Mouse (Mus musculus): ENCODE measurements around the gene Henmt1.

Gene Henmt1

DNA sequence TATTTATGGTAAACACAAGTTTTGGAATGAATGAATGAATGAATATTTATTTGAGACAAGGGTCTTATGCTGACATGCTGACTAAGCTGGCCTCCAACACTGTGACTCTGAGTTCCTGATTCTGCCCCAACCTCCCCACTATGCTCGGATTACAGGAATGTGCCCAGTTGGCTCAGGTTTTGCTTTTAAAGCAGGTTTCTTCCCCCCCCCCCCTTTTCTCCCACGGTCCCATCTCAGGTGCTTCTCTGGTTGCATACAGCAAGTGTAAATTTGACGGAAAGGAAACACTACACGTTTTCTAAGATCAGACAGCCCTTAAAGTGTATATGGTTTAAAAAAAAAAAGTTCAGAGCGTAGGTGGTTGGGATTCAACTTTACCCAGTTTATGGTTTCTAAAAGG is at the start of gene Henmt1:
TSS of gene Henmt1 (plus strand) at position 301 of the 400 bp plus-strand sequence.
- DNase-seq (ENCODE audit: low spot score) = no peak

DNA sequence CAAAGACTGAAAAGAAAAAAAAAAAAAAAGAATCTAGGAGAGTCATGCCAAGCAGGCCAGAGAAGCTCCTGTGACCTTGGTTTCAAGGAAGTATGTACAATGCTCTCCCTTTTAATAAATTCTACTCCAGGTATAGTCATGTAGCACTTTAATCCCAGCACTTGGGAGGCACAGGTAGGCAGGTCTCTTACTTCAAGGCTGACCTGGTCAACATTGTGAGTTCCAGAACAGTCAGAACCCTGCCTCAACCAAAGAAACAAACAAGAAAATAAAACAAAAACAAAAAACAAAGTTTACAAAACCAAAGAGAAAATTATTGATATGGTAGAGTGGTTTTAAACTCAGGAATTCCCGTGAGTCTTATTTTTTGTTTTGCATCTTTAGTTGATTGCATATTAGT is 49.8 kb upstream of the Henmt1 start, which contains the start of gene Fndc7:
TSS of gene Fndc7 (minus strand) at position 101 of the 400 bp plus-strand sequence.
- DNase-seq (ENCODE audit: low spot score) = no peak

DNA sequence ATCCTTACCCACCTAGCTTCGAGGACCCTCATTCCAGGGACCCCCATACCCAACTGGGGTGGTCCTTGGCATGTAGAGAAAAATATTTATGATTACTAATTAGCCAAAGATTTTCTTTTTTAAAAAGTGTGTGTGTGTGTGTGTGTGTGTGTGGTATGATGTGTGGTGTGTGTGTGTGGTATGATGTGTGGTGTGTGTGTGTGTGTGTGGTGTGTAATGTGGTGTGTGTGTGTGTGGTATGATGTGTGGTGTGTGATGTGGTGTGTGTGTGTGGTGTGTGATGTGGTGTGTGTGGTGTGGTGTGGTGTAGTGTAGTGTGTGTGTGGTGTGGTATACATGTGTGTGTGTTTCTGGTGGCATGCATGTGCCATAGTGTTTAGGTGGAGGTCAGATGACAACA is 47.6 kb upstream of the Henmt1 start:
- DNase-seq (ENCODE audit: low spot score) = no peak

DNA sequence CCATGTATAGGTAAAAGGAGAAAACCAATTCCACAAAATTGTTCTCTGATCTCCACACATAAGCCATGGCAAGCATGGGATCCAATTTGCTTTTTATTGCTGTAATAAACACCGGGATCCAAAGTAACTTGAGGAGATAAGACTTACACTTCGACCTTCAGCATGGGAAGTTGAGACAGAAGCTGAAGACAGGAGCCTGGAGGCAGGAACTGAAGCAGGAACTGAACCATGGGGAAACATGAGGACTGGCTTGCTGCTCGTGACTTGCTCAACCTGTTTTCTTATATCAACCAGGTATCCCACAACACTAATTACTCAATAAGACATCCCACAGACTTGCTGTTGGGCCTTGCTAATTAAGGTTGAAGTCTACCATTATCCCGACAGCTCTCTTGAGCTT is 46.8 kb upstream of the Henmt1 start:
- no peak for DNase-seq (ENCODE audit: low spot score)

DNA sequence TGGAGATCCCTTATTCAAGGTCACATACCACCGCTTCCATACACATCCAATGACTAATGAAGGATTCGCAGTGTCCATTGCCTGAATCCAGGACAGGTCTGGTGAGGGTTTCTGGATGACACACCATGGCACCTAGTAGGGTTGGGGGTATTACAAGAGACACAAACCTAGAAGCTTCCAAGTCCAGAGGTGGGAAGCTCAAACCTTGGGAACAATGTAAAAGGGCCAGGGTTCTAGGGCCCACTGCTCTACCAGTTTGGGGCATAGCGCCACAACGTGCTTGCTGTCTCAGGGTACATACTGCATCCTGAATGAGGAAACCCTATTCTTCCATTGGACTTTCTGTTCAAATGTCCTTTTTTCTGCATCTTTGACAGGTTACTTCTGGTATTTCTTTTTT is 41.0 kb upstream of the Henmt1 start:
- DNase-seq (ENCODE audit: low spot score) = no peak

DNA sequence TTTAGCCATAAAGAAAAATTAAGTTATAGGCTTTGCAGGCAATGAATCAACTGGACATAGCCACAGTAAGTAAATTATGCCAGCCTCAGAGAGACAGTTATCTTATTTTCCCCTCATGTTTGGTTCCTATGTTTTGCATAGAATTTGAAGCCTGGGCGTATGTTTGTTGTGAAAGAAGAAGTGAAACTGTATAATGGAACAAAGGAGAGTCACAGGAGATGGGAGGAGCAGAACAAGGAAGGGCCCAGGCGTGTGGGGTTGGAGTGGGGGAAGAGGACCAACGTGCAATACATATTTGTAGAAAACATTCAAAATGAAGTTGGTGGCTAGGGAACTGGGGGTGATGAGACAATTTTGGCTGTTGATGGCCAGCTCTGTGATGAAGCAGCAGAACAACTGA is 39.5 kb upstream of the Henmt1 start:
- no peak for DNase-seq (ENCODE audit: low spot score)

DNA sequence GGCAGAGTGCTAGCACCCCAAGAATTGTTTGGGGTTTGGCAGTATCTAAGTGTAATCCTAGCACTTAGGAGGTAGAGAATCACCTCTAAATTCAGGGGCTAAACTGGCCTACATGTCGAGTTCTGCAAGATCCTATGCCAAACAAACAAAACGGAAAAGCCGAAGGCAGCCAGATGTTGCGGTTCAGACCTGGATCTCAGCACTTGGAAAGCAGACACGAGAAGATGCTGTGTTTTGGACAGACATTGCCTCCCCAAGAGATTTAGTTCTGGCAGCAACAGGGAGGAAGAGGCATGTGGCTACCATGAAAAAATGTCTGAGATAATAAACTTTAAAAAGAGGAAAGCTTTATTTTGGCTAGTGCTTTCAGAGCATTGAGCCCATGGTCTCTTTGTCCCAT is 39.0 kb upstream of the Henmt1 start:
- no peak for DNase-seq (ENCODE audit: low spot score)

DNA sequence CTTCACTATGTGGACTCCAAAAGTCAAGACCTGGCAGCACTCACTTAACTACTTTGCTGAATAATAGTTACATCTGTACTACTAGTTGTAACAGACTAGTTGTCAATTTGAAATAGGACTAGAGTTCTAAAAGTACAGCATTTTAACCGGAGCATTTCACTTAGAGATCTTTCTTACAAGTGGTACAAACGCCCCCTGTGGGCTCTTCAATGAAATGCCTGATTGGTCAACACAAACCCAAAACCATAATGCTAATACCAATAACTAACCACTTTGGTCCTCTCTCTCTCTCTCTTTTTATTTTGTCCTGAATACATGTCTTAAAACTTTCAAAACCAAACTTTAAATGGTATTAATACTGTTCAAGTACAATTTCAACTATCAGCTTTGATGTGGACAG is 37.6 kb upstream of the Henmt1 start:
- DNase-seq (ENCODE audit: low spot score) = no peak

DNA sequence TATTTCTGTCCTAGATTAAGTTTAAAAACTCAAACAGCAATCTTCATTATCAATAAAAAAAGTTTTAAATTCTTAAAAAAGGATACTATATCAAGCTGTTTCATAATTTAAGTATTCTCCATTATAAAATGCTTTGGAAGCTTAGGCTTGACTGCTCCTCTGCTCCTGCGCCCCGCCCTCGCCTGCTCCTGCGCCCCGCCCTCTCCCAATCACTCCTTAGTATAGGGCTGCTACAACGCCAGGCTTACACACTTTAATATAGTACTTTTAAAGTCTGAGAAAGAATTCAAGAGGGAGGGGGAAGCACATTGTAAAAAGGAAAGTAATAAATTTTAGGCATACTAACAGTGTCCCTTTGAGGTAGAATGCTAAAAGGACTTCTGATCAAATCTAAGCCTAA is 36.7 kb upstream of the Henmt1 start:
- DNase-seq (ENCODE audit: low spot score) = no peak

DNA sequence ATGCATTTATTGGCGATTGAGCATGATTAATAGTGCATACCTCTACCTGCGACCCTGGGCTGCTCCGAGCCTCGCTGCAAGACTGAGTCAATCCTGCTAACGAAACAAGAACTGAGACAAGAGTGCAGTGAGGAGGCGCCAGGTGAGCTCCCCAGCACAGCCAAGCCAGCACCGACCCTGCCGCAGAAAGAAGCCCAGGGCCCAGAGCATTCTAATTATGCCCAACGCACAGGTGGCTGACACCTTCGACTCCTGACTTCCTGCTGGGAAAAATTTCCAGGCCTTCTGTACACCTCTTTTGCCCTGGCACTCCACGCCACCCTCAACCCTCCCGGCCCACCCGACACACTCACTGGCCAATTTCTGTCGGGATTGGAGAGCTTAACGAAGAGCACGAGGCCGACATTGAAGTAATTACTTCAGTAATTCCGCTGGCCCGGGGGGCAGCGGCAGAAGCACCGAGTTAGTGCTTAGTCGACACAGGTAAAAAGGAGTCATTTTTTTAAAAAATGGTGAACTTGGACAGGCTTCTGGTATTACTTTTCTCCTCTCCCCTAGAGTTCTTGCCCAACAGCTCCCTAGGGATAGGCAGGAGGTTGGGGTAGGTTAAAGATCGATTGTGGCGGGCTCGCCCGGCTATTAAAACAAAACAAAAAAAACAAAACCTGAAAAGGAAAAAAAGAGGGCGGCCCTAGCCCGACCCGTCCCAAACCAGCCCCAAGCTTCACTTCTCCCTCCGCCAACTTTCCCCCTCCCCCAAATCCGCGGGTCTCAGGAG is 29.2 kb upstream of the Henmt1 start:
- DNase-seq (ENCODE audit: low spot score) = no peak

DNA sequence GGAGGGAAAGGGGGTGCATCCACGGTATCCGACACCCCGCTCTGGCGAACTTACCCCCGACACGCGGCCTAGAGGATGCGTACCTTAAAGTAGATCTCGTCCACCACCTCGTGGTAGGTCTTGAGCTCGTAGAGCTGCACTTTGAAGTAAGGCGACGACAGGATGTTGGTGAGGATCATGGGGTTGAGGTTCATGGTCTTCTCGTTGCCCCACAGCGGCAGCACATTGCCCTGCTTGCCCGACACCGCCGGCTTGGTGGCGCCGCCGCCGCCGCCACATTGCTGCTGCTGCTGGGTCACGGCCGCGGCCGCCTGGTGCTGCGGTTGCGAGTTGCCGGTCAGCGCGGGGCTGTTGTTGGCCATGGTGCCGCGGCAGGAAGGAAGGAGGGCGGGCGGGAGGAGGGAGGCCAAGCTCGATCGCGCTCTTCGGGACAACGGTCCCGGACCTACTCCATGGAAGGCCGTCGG is 28.6 kb upstream of the Henmt1 start:
- DNase-seq (ENCODE audit: low spot score) = peak; percentile 65

DNA sequence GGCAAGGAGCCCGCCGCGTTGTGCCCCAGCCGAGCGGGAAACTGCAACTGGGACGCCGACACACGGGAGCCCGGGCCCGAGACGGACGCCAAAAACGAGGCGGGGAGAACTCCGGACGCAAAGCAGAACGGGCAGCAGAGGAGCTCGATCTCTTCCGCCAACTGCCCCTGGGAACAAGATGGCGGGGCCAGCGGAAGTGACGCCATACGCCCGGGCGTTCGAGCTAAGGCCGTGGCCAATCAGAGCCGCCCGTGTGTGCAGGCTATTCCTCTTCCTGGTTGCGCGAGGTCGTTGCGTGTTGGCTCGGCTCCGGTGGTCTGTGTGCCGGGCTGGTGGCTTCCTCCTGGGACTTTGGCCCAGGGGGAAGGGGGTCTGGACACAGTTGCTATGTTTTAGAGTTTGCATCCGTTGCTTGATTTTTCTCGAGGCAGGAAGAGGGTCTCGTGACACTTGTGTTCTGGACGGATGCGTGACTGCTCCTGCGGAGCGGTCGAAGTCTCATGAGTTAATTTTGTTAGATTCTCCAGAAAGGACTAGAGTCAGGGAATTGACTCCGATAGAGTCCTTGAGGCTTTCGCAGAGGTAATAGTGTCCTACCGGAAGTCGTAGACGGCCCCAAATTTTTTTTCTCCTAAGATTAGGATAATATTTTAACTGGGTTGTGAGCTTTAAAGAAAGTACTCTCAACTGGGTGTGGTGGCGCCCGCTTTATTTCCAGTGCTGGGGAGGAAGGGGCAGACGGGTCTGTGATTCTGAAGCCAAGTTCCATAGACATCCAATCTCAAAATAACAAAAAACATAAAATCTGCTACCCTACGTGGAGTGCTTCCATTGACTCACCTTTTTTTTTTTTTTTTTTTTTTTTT is 27.9 kb upstream of the Henmt1 start, which contains the start of gene Prpf38b:
TSS of gene Prpf38b (minus strand) at position 180 of the 866 bp plus-strand sequence.
- DNase-seq (ENCODE audit: low spot score) = peak; percentile 96

DNA sequence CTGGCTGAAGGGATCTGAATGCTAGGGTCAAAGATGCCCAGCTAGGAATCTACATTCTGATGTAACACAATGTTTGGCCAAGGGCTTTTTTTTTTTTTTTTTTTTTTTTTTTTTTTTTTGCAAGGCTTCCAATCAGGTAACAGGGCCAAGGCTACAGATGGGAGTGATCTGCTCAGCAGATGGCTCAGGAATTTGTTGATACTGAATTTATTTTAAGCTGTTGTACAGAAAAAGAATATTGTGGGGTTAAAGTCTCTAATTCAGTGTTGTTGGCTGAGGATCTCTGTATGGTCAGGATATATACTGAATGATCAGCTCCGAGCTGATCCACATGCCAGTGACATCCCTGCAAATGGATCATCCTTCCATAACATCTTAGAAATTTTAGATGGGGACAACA is 23.7 kb upstream of the Henmt1 start:
- DNase-seq (ENCODE audit: low spot score) = no peak

DNA sequence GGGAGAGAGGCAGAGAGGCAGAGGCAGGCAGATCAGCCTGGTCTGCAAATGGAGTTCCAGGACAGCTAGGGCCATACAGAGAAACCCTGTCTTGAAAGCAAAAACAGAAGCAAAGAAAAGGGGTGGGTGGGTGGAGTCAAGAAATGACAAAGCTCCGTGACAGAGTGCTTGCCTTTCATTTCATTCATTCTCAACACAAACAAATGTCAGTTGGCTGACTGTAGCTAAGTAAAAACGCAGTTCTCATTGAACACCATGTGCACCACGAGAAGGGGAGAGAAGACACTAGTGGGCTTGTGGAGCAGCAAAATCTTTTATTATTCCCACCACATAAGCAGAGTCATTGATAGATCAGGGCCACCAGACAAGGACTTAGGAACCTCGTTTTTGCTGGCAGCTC is 22.8 kb upstream of the Henmt1 start:
- no peak for DNase-seq (ENCODE audit: low spot score)

DNA sequence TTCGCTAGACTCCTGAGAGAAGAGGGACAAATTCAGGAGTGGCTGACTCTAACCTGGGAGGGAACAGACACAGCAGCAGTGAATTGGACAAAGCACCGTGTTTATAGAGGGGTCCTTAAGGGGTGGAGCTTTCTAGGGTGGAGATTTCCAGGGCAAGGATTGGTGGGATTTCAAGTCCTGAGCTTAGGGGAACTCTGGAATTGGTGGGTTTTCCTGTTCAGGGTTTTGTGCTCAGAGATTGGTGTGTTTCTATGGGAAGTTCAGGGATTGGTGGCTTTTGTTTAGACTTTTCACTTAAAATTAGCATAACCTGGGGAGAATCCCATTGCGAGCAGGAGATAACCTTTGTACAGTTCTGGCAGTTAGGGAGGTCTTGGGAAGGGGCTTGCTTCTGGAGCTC is 21.7 kb upstream of the Henmt1 start:
- no peak for DNase-seq (ENCODE audit: low spot score)

DNA sequence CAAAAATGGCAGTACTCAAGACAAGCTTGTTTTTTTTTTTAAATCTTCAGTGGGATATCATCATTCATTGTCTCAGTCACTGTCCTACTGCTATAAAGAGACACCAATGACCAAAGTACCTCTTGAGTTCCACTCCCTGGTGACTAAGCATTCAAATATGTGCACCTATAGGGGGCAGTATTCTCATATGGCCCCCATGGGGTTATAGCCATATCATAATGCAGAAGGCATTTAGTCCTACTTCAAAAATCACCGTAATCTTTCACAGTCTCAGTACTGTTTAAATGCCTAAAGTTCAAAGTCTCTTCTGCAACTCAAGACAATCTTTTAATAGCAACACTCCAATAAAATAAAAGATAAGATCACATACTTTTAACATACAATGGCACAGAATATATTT is 20.8 kb upstream of the Henmt1 start:
- DNase-seq (ENCODE audit: low spot score) = no peak

DNA sequence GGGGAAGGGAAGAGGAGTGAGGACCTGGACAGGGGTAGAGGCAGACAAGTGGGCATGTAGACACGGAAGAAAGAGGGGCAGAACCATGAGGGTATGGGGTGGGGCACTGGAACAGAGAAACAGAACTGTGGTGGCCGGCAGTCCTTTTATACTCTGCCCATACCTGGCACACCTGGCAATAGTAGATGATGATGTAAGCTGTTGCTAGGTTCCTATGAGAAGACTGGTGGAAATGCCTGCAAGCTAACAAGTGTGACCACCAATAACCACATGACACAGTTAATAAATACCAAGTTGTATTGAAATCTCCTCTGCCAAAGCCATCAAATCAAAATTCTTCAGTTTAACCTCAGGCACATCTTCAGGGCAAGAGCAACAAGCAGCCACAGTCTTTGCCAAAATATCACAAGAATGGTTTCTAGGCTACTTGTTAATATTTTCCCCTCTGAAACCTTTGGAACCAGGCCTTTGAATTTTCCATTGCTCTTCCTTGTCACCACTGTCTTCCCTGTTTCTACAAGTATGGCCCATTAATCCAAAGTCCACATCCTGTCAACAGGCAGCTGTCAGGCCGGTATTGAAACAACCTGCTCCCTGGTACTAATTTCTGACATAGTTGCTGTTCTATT is 19.1 kb upstream of the Henmt1 start:
- no peak for DNase-seq (ENCODE audit: low spot score)

DNA sequence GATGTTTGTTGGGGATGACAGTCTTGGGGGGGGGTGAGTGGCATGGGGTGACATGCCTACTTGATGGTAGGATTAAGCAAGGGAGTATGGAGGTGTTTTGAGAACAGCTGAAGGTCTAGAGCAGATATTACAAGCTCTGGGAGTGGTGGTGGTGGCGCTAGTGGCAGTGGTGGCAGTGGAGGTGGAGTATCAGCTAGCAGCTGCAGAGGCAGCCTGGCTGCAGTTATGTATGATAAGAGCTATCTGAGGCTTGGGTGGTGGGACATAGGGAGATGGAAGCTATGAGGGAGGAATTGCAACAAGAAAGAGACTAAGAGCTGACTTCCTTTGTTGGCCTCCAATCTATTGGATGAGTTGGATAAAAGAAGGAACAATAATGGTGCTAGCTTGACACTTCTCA is 17.9 kb upstream of the Henmt1 start:
- DNase-seq (ENCODE audit: low spot score) = no peak

DNA sequence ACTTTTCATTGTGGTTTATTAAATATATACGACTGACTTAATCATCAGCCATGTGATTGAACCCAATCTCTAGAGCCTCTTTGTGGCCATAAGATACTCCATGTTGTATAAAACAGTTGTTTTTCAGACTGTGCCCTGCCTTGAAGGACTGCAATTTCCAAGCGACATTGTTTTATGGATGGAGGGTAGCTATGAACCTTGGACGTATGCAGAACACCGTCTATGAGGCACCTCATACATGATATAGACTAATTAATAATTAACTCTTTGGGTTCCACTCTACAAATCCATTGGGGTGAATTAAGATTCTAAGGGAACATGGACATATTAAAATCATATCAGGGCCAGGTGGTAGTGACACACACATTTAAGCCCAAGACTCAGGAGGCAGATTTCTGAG is 14.0 kb upstream of the Henmt1 start:
- no peak for DNase-seq (ENCODE audit: low spot score)

DNA sequence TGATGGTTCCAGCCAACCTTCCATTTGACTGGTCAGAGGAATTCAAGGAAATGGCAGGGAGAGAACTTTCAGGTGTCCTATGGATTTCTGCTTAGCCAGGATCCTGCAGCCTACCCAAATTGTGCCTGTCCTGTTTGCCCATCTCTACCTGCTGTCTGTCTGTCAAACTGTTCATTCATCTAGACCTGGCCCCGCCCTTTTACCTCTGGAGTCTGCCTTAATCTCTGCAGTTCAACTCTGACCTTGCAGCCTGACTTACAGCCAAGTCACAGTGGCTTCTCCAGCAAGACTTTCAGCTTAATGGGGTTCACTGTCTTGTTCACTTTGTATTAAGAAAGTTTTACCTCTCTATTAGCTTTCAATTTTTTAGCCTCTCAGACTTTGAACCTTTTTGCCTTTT is 13.4 kb upstream of the Henmt1 start:
- no peak for DNase-seq (ENCODE audit: low spot score)

DNA sequence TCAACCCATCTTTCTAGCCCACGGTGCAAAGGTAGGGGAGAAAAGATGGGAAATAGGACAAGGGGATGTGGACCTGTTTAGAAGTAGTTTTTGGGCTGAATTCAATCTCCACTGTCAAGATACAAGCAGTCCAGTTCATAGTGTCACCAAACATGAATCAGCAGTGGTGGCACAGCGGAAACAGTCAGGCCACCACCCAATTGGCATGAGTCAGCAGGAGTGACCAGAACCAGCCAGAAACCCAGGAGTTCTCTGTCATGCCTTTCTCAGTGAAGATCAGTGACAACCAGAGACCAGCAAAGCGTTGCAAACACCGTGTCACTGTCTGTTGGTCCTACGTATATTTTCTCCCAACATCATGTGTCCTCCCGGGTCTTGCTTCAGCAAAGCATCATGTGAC is 6.1 kb upstream of the Henmt1 start:
- no peak for DNase-seq (ENCODE audit: low spot score)

DNA sequence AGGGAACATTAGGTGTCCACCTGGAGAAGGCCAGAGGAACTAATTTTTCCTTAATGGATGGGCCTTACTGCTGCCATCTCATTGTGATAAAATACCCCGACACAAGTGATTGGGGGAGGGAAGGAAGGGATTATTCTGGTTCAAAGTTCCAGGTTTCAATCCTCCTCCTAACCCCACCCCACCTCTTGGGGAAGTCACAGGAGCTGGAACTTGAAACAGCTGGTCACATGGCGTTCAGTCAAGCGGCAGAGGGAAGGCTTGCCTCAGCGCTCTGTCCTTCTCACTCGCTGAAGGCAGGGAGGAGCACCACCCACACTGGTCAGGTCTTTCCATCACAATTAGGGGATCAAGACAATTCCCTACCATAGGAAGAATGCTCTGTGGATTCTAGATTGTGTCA is 982 bp upstream of the Henmt1 start:
- no peak for DNase-seq (ENCODE audit: low spot score)

Data from urinary bladder, postnatal 14 days (tissue).